35 mouse cellular contexts compared by ENCODE assay signal in the genomic region with DNA sequence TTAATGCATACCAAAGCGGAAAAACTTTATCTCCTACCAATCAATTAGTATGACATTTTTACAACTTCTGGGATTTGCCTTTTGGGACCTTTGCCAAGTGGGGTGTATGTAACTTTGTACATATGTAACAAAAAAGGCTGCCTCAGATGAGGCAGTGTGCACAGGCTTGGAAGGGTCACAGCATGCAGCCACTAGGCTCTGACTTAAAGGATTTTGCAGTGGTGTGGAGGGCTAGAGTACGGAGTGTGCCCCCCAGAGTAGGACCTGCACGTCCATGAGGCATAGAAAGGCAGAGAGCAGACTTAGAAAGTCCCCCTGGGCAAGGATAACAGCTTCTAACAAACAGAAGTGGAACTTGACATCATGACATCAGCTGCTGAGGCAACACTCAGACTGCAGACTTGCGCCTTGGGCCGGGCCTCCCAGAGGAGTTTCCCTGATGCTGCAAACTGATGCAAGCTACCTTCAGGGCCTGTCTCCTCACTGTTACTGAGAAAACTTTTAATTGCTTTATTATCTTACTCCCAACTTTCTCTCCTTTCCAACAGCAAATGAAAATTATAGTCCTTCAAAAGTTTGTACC. TPM values are rescaled to one million over a fixed set of nuclear protein-coding genes. Genes with fewer than 3 reads are reported as not detected.
A peak's percentile ranks its signal among the peaks of the same experiment; 100 is the strongest.
DNase-seq lines count a peak whose midpoint lies in the region; ATAC-seq and TF ChIP-seq lines count a peak whose summit lies in the region.
"Had no signal": no experiment of that assay in that cellular context is flagged by ENCODE, and none has a peak within 500 bp of the region (broad histone marks: within the 10 kb centered on the region; RNA-seq: fewer than 3 reads in every experiment).

No protein-coding gene starts in this region.

- H3K4me3 ChIP-seq in embryonic facial prominence, embryonic 14.5 days (ENCODE audit: low read depth, low read length), result no peak overlapping the region
- no peak overlapping the region for H3K4me3 ChIP-seq in embryonic facial prominence, embryonic 10.5 days
- no peak overlapping the region for H3K4me3 ChIP-seq in lung, postnatal 0 days (ENCODE audit: low read depth, low read length)
- H3K4me3 ChIP-seq in myocyte, result no peak overlapping the region
- H3K4me3 ChIP-seq: forebrain, embryonic 15.5 days; gastrocnemius, adult 2 months; heart, embryonic 10.5 days; hindbrain, embryonic 13.5 days; limb, embryonic 10.5 days; limb, embryonic 15.5 days; neural tube, embryonic 12.5 days had no signal

- TF ChIP-seq POLR2A in myocyte (IDR thresholded peaks at IDR 0.05; ENCODE audit: insufficient read length, low read depth), result no peak

- no peak overlapping the region for H3K9ac ChIP-seq in embryonic facial prominence, embryonic 14.5 days (ENCODE audit: low read depth, low read length)
- no peak overlapping the region for H3K9ac ChIP-seq in lung, postnatal 0 days (replicated peaks; ENCODE audit: low read depth)
- H3K9ac ChIP-seq: forebrain, embryonic 15.5 days; hindbrain, embryonic 13.5 days; limb, embryonic 15.5 days; liver, embryonic 14.5 days; neural tube, embryonic 12.5 days had no signal

- no peak overlapping the region for H3K27ac ChIP-seq in embryonic facial prominence, embryonic 14.5 days (replicated peaks; ENCODE audit: low read depth, low read length)
- H3K27ac ChIP-seq in embryonic facial prominence, embryonic 10.5 days (replicated peaks), result no peak overlapping the region
- H3K27ac ChIP-seq in lung, postnatal 0 days (ENCODE audit: low read length), result no peak overlapping the region
- H3K27ac ChIP-seq: forebrain, embryonic 15.5 days; gastrocnemius, adult 2 months; heart, embryonic 10.5 days; hindbrain, embryonic 13.5 days; limb, embryonic 10.5 days; limb, embryonic 15.5 days; liver, embryonic 14.5 days; neural tube, embryonic 12.5 days had no signal

- no peak for TF ChIP-seq EP300 in lung, postnatal 0 days (IDR thresholded peaks at IDR 0.05)

- no peak for ATAC-seq in embryonic facial prominence, embryonic 14.5 days (ENCODE audit: low read depth)
- no peak for ATAC-seq in lung, postnatal 0 days
- peak; percentile 9; the same call in 1 of the 2 replicates for ATAC-seq in granulocyte monocyte progenitor cell, adult 5-6 weeks (replicated peaks; ENCODE audit: poor library complexity, severe bottlenecking)
- ATAC-seq: forebrain, embryonic 15.5 days; intestine, embryonic 16.5 days had no signal

- no peaks in the 10 kb centered on the region for H3K27me3 ChIP-seq in embryonic facial prominence, embryonic 14.5 days (replicated peaks; ENCODE audit: control insufficient read depth, insufficient read depth, low read length)
- H3K27me3 ChIP-seq in embryonic facial prominence, embryonic 10.5 days (replicated peaks; ENCODE audit: low read depth, poor library complexity, severe bottlenecking), result no peaks in the 10 kb centered on the region
- H3K27me3 ChIP-seq in lung, postnatal 0 days (replicated peaks; ENCODE audit: insufficient read depth, low read length), result no peaks in the 10 kb centered on the region
- H3K27me3 ChIP-seq in myocyte (ENCODE audit: control insufficient read depth, insufficient read depth, insufficient read length), result no peaks in the 10 kb centered on the region
- H3K27me3 ChIP-seq: forebrain, embryonic 15.5 days; hindbrain, embryonic 13.5 days; limb, embryonic 15.5 days; neural tube, embryonic 12.5 days had no signal

- no peaks in the 10 kb centered on the region for H3K4me1 ChIP-seq in embryonic facial prominence, embryonic 14.5 days (ENCODE audit: control insufficient read depth, insufficient read depth, low read length)
- H3K4me1 ChIP-seq in embryonic facial prominence, embryonic 10.5 days, result no peaks in the 10 kb centered on the region
- H3K4me1 ChIP-seq in lung, postnatal 0 days (ENCODE audit: insufficient read depth, low read depth, low read length), result no peaks in the 10 kb centered on the region
- H3K4me1 ChIP-seq: forebrain, embryonic 15.5 days; heart, embryonic 10.5 days; hindbrain, embryonic 13.5 days; limb, embryonic 10.5 days; limb, embryonic 15.5 days; neural tube, embryonic 12.5 days had no signal

- no peaks in the 10 kb centered on the region for H3K79me2 ChIP-seq in myocyte (ENCODE audit: control insufficient read depth, insufficient read depth)

- no peak overlapping the region for H3ac ChIP-seq in myocyte (ENCODE audit: control insufficient read depth, insufficient read length)

- no peaks in the 10 kb centered on the region for H3K36me3 ChIP-seq in embryonic facial prominence, embryonic 14.5 days (ENCODE audit: control insufficient read depth, insufficient read depth, low read length)
- no peaks in the 10 kb centered on the region for H3K36me3 ChIP-seq in embryonic facial prominence, embryonic 10.5 days (replicated peaks)
- no peaks in the 10 kb centered on the region for H3K36me3 ChIP-seq in lung, postnatal 0 days (ENCODE audit: insufficient read depth, low read length)
- H3K36me3 ChIP-seq in myocyte (ENCODE audit: control insufficient read depth, insufficient read depth), result no peaks in the 10 kb centered on the region
- H3K36me3 ChIP-seq: forebrain, embryonic 15.5 days; heart, embryonic 10.5 days; hindbrain, embryonic 13.5 days; limb, embryonic 10.5 days; limb, embryonic 15.5 days; neural tube, embryonic 12.5 days had no signal

- 50% methylated on average over 5 of the region's 5 CpGs for WGBS in embryonic facial prominence, embryonic 14.5 days
- WGBS in embryonic facial prominence, embryonic 10.5 days, result 72% methylated on average over 5 of the region's 5 CpGs
- 48% methylated on average over 5 of the region's 5 CpGs for WGBS in lung, postnatal 0 days

- DNase-seq in embryonic facial prominence, embryonic 14.5 days (ENCODE audit: low spot score), result peak; percentile 26
- DNase-seq in embryonic facial prominence, embryonic 10.5 days (ENCODE audit: low spot score), result no peak
- peak; percentile 12 for DNase-seq in lung, postnatal 14 days
- no peak for DNase-seq in lung, postnatal 0 days (ENCODE audit: low spot score)
- DNase-seq in adrenal gland, postnatal 25 days, result no peak
- no peak for DNase-seq in frontal cortex, postnatal 14 days (ENCODE audit: low spot score in 2 of 2)
- DNase-seq: cerebellum, adult 2 months; cerebellum, postnatal 14 days; gastrocnemius, adult 2 months; heart, postnatal 4 days; kidney, adult 8-10 months; kidney, postnatal 10 days; layer of hippocampus, adult 9-11 months; midbrain, embryonic 14.5 days; right cerebral cortex, adult 18-20 months; spleen, adult 18-20 months; thymus, postnatal 25 days had no signal

- 0 out of 2 replicates have a peak, but pooled peaks cover 3% of the 10 kb centered on the region for H3K9me3 ChIP-seq in embryonic facial prominence, embryonic 14.5 days (ENCODE audit: control insufficient read depth, low read length)
- no peaks in the 10 kb centered on the region for H3K9me3 ChIP-seq in embryonic facial prominence, embryonic 10.5 days
- H3K9me3 ChIP-seq in lung, postnatal 0 days (ENCODE audit: low read length), result no peaks in the 10 kb centered on the region
- H3K9me3 ChIP-seq: forebrain, embryonic 15.5 days; heart, embryonic 10.5 days; hindbrain, embryonic 13.5 days; limb, embryonic 10.5 days; limb, embryonic 15.5 days; neural tube, embryonic 12.5 days had no signal

- TF ChIP-seq CTCF in lung, postnatal 0 days (IDR thresholded peaks at IDR 0.05), result no peak

- H3K4me2 ChIP-seq in embryonic facial prominence, embryonic 14.5 days (ENCODE audit: low read depth, low read length), result no peak overlapping the region
- H3K4me2 ChIP-seq in lung, postnatal 0 days (replicated peaks; ENCODE audit: low read depth, low read length), result no peak overlapping the region
- no peak overlapping the region for H3K4me2 ChIP-seq in myocyte (ENCODE audit: low read depth)
- H3K4me2 ChIP-seq: forebrain, embryonic 15.5 days; hindbrain, embryonic 13.5 days; limb, embryonic 15.5 days; neural tube, embryonic 12.5 days had no signal

RNA-seq across cellular contexts. Expression of gene Dppa3, which starts 24.3 kb away (rescaled TPM):
- not detected in 2 replicates for polyA plus RNA-seq in embryonic facial prominence, embryonic 14.5 days (2014; fragmentation: Nextera tagmentation; extraction: Ambion mirVana)
- polyA plus RNA-seq in embryonic facial prominence, embryonic 10.5 days (2016; fragmentation: Nextera tagmentation; extraction: Ambion mirVana), result not detected in 2 replicates
- polyA plus RNA-seq in lung, postnatal 0 days (2015; fragmentation: Nextera tagmentation; extraction: Ambion mirVana), result not detected in 2 replicates
- not detected in 2 replicates for total RNA-seq in granulocyte monocyte progenitor cell, adult 5-6 weeks (2014; fragmentation: Nextera tagmentation)
- total RNA-seq in granulocyte monocyte progenitor cell, adult 5-6 weeks (2017), result not detected in 2 replicates
- not detected for polyA plus RNA-seq in myocyte (2012; fragmentation: generic; extraction: Trizol)
- total RNA-seq in adrenal gland, postnatal 25 days (2021), result not detected in 2 replicates
- total RNA-seq: adrenal gland, postnatal 36 days; gastrocnemius, adult 2 months; gastrocnemius, postnatal 4 days; heart, postnatal 4 days; left cerebral cortex, postnatal 10 days had no signal
- polyA plus RNA-seq: cerebellum, adult 2 months; cortical plate, adult 2 months; forebrain, embryonic 15.5 days; frontal cortex, adult 2 months; heart, embryonic 10.5 days; heart, embryonic 16.5 days; hindbrain, embryonic 13.5 days; intestine, embryonic 16.5 days; large intestine, adult 2 months; limb, embryonic 10.5 days; limb, embryonic 15.5 days; liver, embryonic 14.5 days; midbrain, embryonic 14.5 days; neural tube, embryonic 12.5 days; stomach, embryonic 16.5 days had no signal

RNA-seq across cellular contexts. Expression of gene Gdf3, which starts 40.6 kb away (rescaled TPM):
- polyA plus RNA-seq in embryonic facial prominence, embryonic 14.5 days (2014; fragmentation: Nextera tagmentation; extraction: Ambion mirVana), result 0.37 TPM in 1 of 2 replicates, not detected in the other
- polyA plus RNA-seq in embryonic facial prominence, embryonic 10.5 days (2016; fragmentation: Nextera tagmentation; extraction: Ambion mirVana), result 0.06 TPM in 1 of 2 replicates, not detected in the other
- polyA plus RNA-seq in lung, postnatal 0 days (2015; fragmentation: Nextera tagmentation; extraction: Ambion mirVana), result not detected in 2 replicates
- 3.5 and 3.8 TPM in 2 replicates for total RNA-seq in granulocyte monocyte progenitor cell, adult 5-6 weeks (2014; fragmentation: Nextera tagmentation)
- 5.1 and 6.1 TPM in 2 replicates for total RNA-seq in granulocyte monocyte progenitor cell, adult 5-6 weeks (2017)
- polyA plus RNA-seq in myocyte (2012; fragmentation: generic; extraction: Trizol), result not detected
- not detected in 2 replicates for total RNA-seq in adrenal gland, postnatal 25 days (2021)
- total RNA-seq: adrenal gland, postnatal 36 days; gastrocnemius, adult 2 months; gastrocnemius, postnatal 4 days; heart, postnatal 4 days; left cerebral cortex, postnatal 10 days had no signal
- polyA plus RNA-seq: cortical plate, adult 2 months; forebrain, embryonic 15.5 days; frontal cortex, adult 2 months; limb, embryonic 10.5 days; neural tube, embryonic 12.5 days had no signal

RNA-seq across cellular contexts. Expression of gene Apobec1, which starts 48.2 kb away (rescaled TPM):
- 4.1 and 5.5 TPM in 2 replicates for polyA plus RNA-seq in embryonic facial prominence, embryonic 14.5 days (2014; fragmentation: Nextera tagmentation; extraction: Ambion mirVana)
- polyA plus RNA-seq in embryonic facial prominence, embryonic 10.5 days (2016; fragmentation: Nextera tagmentation; extraction: Ambion mirVana), result 0.89 and 0.96 TPM in 2 replicates
- 8.9 and 9.5 TPM in 2 replicates for polyA plus RNA-seq in lung, postnatal 0 days (2015; fragmentation: Nextera tagmentation; extraction: Ambion mirVana)
- 17.0 and 28.1 TPM in 2 replicates for total RNA-seq in granulocyte monocyte progenitor cell, adult 5-6 weeks (2014; fragmentation: Nextera tagmentation)
- total RNA-seq in granulocyte monocyte progenitor cell, adult 5-6 weeks (2017), result 11.9 and 15.3 TPM in 2 replicates
- polyA plus RNA-seq in myocyte (2012; fragmentation: generic; extraction: Trizol), result 10.5 TPM
- total RNA-seq in adrenal gland, postnatal 25 days (2021), result 6.1 and 8.7 TPM in 2 replicates

RNA-seq across cellular contexts. Expression of gene Nanog, which starts 56.8 kb away (rescaled TPM):
- 0.11 and 0.33 TPM in 2 replicates for polyA plus RNA-seq in embryonic facial prominence, embryonic 14.5 days (2014; fragmentation: Nextera tagmentation; extraction: Ambion mirVana)
- polyA plus RNA-seq in embryonic facial prominence, embryonic 10.5 days (2016; fragmentation: Nextera tagmentation; extraction: Ambion mirVana), result 0.26 TPM in 1 of 2 replicates, not detected in the other
- polyA plus RNA-seq in lung, postnatal 0 days (2015; fragmentation: Nextera tagmentation; extraction: Ambion mirVana), result 0.24 and 0.36 TPM in 2 replicates
- total RNA-seq in granulocyte monocyte progenitor cell, adult 5-6 weeks (2014; fragmentation: Nextera tagmentation), result not detected in 2 replicates
- total RNA-seq in granulocyte monocyte progenitor cell, adult 5-6 weeks (2017), result not detected in 2 replicates
- 0.10 TPM for polyA plus RNA-seq in myocyte (2012; fragmentation: generic; extraction: Trizol)
- total RNA-seq in adrenal gland, postnatal 25 days (2021), result not detected in 2 replicates
- total RNA-seq: adrenal gland, postnatal 36 days; gastrocnemius, adult 2 months; gastrocnemius, postnatal 4 days; left cerebral cortex, postnatal 10 days had no signal
- polyA plus RNA-seq: large intestine, adult 2 months; midbrain, embryonic 14.5 days had no signal

Comparison
In these comparisons a context has a peak if more than half of its experiments do, and no peak if none do; other contexts are left out.
1. DNase-seq: peak in embryonic facial prominence, embryonic 14.5 days (single experiment) and lung, postnatal 14 days (single experiment); none in embryonic facial prominence, embryonic 10.5 days (single experiment), lung, postnatal 0 days (single experiment), adrenal gland, postnatal 25 days (single experiment) and frontal cortex, postnatal 14 days (0 of 2).